Mouse (Mus musculus): ENCODE data around the gene Egln3. TPM values are rescaled to one million over a fixed set of nuclear protein-coding genes. Genes with fewer than 3 reads are reported as not detected.

The Egln3 gene
- total RNA-seq, 2 experiments from 2014 or later: 96.7 to 97.4 TPM

GRCm38 (mm10) chr12:54164724-54165050 lies 39.0 kb downstream of the Egln3 start:
- intact Hi-C loops (cut with DNase I): no loop called here
- DNase-seq (ENCODE audit: low spot score): no peak

- intact Hi-C loops (cut with DNase I): no loop called here
- no peak for DNase-seq (ENCODE audit: low spot score)
Measured at GRCm38 (mm10) chr12:54164040-54164723, 39.5 kb downstream of the Egln3 start.

- intact Hi-C loops (cut with DNase I): no loop called here
- no peak for DNase-seq (ENCODE audit: low spot score)
Measured at GRCm38 (mm10) chr12:54163166-54163565, 40.5 kb downstream of the Egln3 start.

- DNase-seq (ENCODE audit: low spot score): peak; percentile 3
- intact Hi-C loops (cut with DNase I): no loop called here
Measured at GRCm38 (mm10) chr12:54162637-54163131, 41.0 kb downstream of the Egln3 start.

GRCm38 (mm10) chr12:54161468-54162202 lies 42.0 kb downstream of the Egln3 start:
- intact Hi-C loops (cut with DNase I): no loop called here
- no peak for DNase-seq (ENCODE audit: low spot score)

- intact Hi-C loops (cut with DNase I): no loop called here
- no peak for DNase-seq (ENCODE audit: low spot score)
Measured at GRCm38 (mm10) chr12:54160279-54160678, 43.4 kb downstream of the Egln3 start.

- intact Hi-C loops (cut with DNase I): no loop called here
Measured at GRCm38 (mm10) chr12:54154771-54155170, 48.9 kb downstream of the Egln3 start.

GRCm38 (mm10) chr12:54146943-54147556 lies 56.6 kb downstream of the Egln3 start:
- intact Hi-C loops (cut with DNase I): no loop called here

More at GRCm38 (mm10) chr12:54154771-54155170, 48.9 kb downstream of the Egln3 start:
- no peak for DNase-seq (ENCODE audit: low spot score)

More at GRCm38 (mm10) chr12:54146943-54147556, 56.6 kb downstream of the Egln3 start:
- no peak for DNase-seq (ENCODE audit: low spot score)
